Mouse (Mus musculus) forebrain, embryonic 14.5 days (tissue): ENCODE results near the gene Tle2. TPM values are rescaled to one million over a fixed set of nuclear protein-coding genes. Genes with fewer than 3 reads are reported as not detected.

Experiments
- ATAC-seq: fragments of 200-750 bp; cut with Nextera tagmentation; 2 replicates; pipeline ENCODE4 v1.8.0; 2017; ENCODE audit warnings: mild to moderate bottlenecking, moderate library complexity
- DNase-seq: peaks from one replicate; pipeline ENCODE4 v3.0.0-alpha.2; 2015; ENCODE audit warnings: low spot score
- H3K27ac ChIP-seq: fragments of 300-500 bp; sonication (generic); 2 replicates; pipeline ENCODE4 v1.5.1; 2014; ENCODE audit warnings: low read depth, mild to moderate bottlenecking, control low read depth, low read length, moderate library complexity
- H3K27me3 ChIP-seq: fragments of 300-500 bp; sonication (generic); replicated peaks from 2 replicates; pipeline ENCODE4 v1.6.1; 2014; ENCODE audit warnings: low read length, control low read depth, mixed read lengths; ENCODE audit not compliant: control insufficient read depth, insufficient read depth
- H3K36me3 ChIP-seq: fragments of 300-500 bp; sonication (generic); 2 replicates; pipeline ENCODE4 v1.6.1; 2014; ENCODE audit warnings: low read length, control low read depth; ENCODE audit not compliant: control insufficient read depth, insufficient read depth
- H3K4me1 ChIP-seq: fragments of 300-500 bp; sonication (generic); 2 replicates; pipeline ENCODE4 v1.6.1; 2014; ENCODE audit warnings: antibody characterized with exemption, low read length, control low read depth; ENCODE audit not compliant: control insufficient read depth, insufficient read depth
- H3K4me2 ChIP-seq: fragments of 300-500 bp; sonication (generic); 2 replicates; pipeline ENCODE4 v1.6.1; 2014; ENCODE audit warnings: mild to moderate bottlenecking, control low read depth, low read length
- H3K4me3 ChIP-seq: fragments of 300-500 bp; sonication (generic); 2 replicates; pipeline ENCODE4 v1.5.1; 2014; ENCODE audit warnings: low read depth, low read length, control low read depth
- H3K9ac ChIP-seq: fragments of 300-500 bp; sonication (generic); 2 replicates; pipeline ENCODE4 v1.6.1; 2014; ENCODE audit warnings: mild to moderate bottlenecking, low read length, control low read depth, moderate library complexity
- H3K9me3 ChIP-seq: fragments of 300-500 bp; sonication (generic); replicated peaks from 2 replicates; pipeline ENCODE4 v1.6.1; 2016; ENCODE audit warnings: low read length, control low read depth, mixed read lengths; ENCODE audit not compliant: control insufficient read depth
- WGBS: fragments of 180-500 bp; shearing (Covaris S2); extraction: QIAGEN DNeasy Blood & Tissue Kit; methylation state at CpG from one replicate; pipeline ENCODE4 v1.1.7; 2014; 5-methylcytosine and 5-hydroxymethylcytosine counted together
- polyA plus RNA-seq: library from polyadenylated mRNA; unstranded; fragments of >200 nt; fragmentation: Nextera tagmentation; extraction: Ambion mirVana; gene quantifications from 2 replicates; pipeline ENCODE4 v1.2.1, GENCODE M21; 2014

Gene Tle2
- polyA plus RNA-seq, 1 experiment from 2014 or later = 12.0 TPM

GRCm38 (mm10) chr10:81541803-81542202, 32.6 kb upstream of the Tle2 start:
- H3K4me2 ChIP-seq = no peak overlapping the region
- ATAC-seq (no peak), DNase-seq (no peak)
- no peak overlapping the region for H3K27ac ChIP-seq
- peaks cover 12% of the 10 kb centered on the region; the same call in 1 of the 2 replicates for H3K36me3 ChIP-seq
- H3K9ac ChIP-seq = no peak overlapping the region
- H3K4me1 ChIP-seq = peaks cover 12% of the 10 kb centered on the region
- H3K4me3 ChIP-seq = no peak overlapping the region
- no peaks in the 10 kb centered on the region for H3K9me3 ChIP-seq
- H3K27me3 ChIP-seq = no peaks in the 10 kb centered on the region
- WGBS = 83% methylated on average over 10 of the region's 10 CpGs

GRCm38 (mm10) chr10:81542727-81543460, 31.5 kb upstream of the Tle2 start:
- WGBS = 76% methylated on average over 7 of the region's 7 CpGs
- peaks cover 12% of the 10 kb centered on the region; the same call in 1 of the 2 replicates for H3K36me3 ChIP-seq
- peaks cover 12% of the 10 kb centered on the region for H3K4me1 ChIP-seq
- H3K27ac ChIP-seq = no peak overlapping the region
- peak overlapping the region; percentile 99 for H3K4me2 ChIP-seq
- H3K27me3 ChIP-seq = no peaks in the 10 kb centered on the region
- no peak for ATAC-seq
- peak overlapping the region; percentile 95; the same call in 1 of the 2 replicates for H3K9ac ChIP-seq
- no peaks in the 10 kb centered on the region for H3K9me3 ChIP-seq
- no peak for DNase-seq
- peak overlapping the region; percentile 94 for H3K4me3 ChIP-seq

- no peak for DNase-seq
- no peaks in the 10 kb centered on the region for H3K9me3 ChIP-seq
- peak overlapping the region; percentile 95 for H3K9ac ChIP-seq
- H3K4me1 ChIP-seq = peaks cover 12% of the 10 kb centered on the region
- H3K27me3 ChIP-seq = no peaks in the 10 kb centered on the region
- H3K36me3 ChIP-seq = peaks cover 9% of the 10 kb centered on the region; the same call in 1 of the 2 replicates
- H3K27ac ChIP-seq = no peak overlapping the region
- H3K4me2 ChIP-seq = peak overlapping the region; percentile 99
- no peak for ATAC-seq
- WGBS = 81% methylated on average over 1 of the region's 1 CpGs
- peak overlapping the region; percentile 94 for H3K4me3 ChIP-seq
Measured at GRCm38 (mm10) chr10:81543633-81544032, 30.7 kb upstream of the Tle2 start.

- DNase-seq = no peak
Measured at GRCm38 (mm10) chr10:81544296-81545160, 29.8 kb upstream of the Tle2 start.

GRCm38 (mm10) chr10:81545161-81545747, 29.1 kb upstream of the Tle2 start, which contains the start of gene Gna11:
Gene Gna11, minus strand, starts transcription at chr10:81545190.
- Histone ChIP-seq H3K4me2 (peak within 1 kb of the TSS; percentile 99), H3K9ac (peak within 1 kb of the TSS; percentile 95), H3K4me3 (peak within 1 kb of the TSS; percentile 94), H3K27ac (peak within 1 kb of the TSS; percentile 81), H3K9me3 (no peaks in the 10 kb centered on the region), H3K4me1 (peaks cover 12% of the 10 kb centered on the region), H3K27me3 (no peaks in the 10 kb centered on the region), H3K36me3 (no peaks in the 10 kb centered on the region)
- DNase-seq = peak; percentile 100
- ATAC-seq = peak; percentile 97
- 1% methylated on average over 58 of the region's 59 CpGs for WGBS

More at GRCm38 (mm10) chr10:81544296-81545160, 29.8 kb upstream of the Tle2 start:
- H3K4me1 ChIP-seq = peaks cover 12% of the 10 kb centered on the region
- H3K36me3 ChIP-seq = peaks cover 4% of the 10 kb centered on the region; the same call in 1 of the 2 replicates
- ATAC-seq = peak; percentile 5
- H3K9ac ChIP-seq = peak overlapping the region; percentile 95
- H3K9me3 ChIP-seq = no peaks in the 10 kb centered on the region
- H3K4me3 ChIP-seq = peak overlapping the region; percentile 94
- peak overlapping the region; percentile 99 for H3K4me2 ChIP-seq
- WGBS = under 1% methylated on average over 89 of the region's 93 CpGs
- H3K27ac ChIP-seq = peak overlapping the region; percentile 75
- no peaks in the 10 kb centered on the region for H3K27me3 ChIP-seq

GRCm38 (mm10) chr10:81546332-81546731, 28.0 kb upstream of the Tle2 start:
- H3K36me3 ChIP-seq = no peaks in the 10 kb centered on the region
- no peaks in the 10 kb centered on the region for H3K9me3 ChIP-seq
- DNase-seq (no peak), ATAC-seq (no peak)
- H3K9ac ChIP-seq = peak overlapping the region; percentile 22; the same call in 1 of the 2 replicates
- peaks cover 12% of the 10 kb centered on the region for H3K4me1 ChIP-seq
- no peak overlapping the region for H3K27ac ChIP-seq
- no peak overlapping the region for H3K4me3 ChIP-seq
- H3K4me2 ChIP-seq = no peak overlapping the region
- no peaks in the 10 kb centered on the region for H3K27me3 ChIP-seq
- WGBS = 84% methylated on average over 5 of the region's 5 CpGs

GRCm38 (mm10) chr10:81546788-81547571, 27.4 kb upstream of the Tle2 start:
- no peak for DNase-seq
- peaks cover 14% of the 10 kb centered on the region for H3K4me1 ChIP-seq
- ATAC-seq = no peak
- no peaks in the 10 kb centered on the region for H3K27me3 ChIP-seq
- no peak overlapping the region for H3K9ac ChIP-seq
- H3K36me3 ChIP-seq = no peaks in the 10 kb centered on the region
- H3K4me3 ChIP-seq = no peak overlapping the region
- no peak overlapping the region for H3K27ac ChIP-seq
- WGBS = 92% methylated on average over 13 of the region's 13 CpGs
- no peak overlapping the region for H3K4me2 ChIP-seq
- H3K9me3 ChIP-seq = no peaks in the 10 kb centered on the region

- H3K4me2 ChIP-seq = no peak overlapping the region
Measured at GRCm38 (mm10) chr10:81548944-81549343, 25.4 kb upstream of the Tle2 start.

More at GRCm38 (mm10) chr10:81548944-81549343, 25.4 kb upstream of the Tle2 start:
- H3K9ac ChIP-seq = no peak overlapping the region
- no peaks in the 10 kb centered on the region for H3K36me3 ChIP-seq
- no peaks in the 10 kb centered on the region for H3K27me3 ChIP-seq
- H3K4me1 ChIP-seq = peaks cover 4% of the 10 kb centered on the region
- DNase-seq = no peak
- WGBS = 73% methylated on average over 5 of the region's 5 CpGs
- H3K27ac ChIP-seq = no peak overlapping the region
- no peak overlapping the region for H3K4me3 ChIP-seq
- H3K9me3 ChIP-seq = no peaks in the 10 kb centered on the region
- no peak for ATAC-seq
